Mouse (Mus musculus) lung, postnatal 36 days (tissue): ENCODE measurements around the gene Fgfr2.

Experiments used
- DNase-seq: peaks from one replicate; pipeline ENCODE4 v3.0.0; 2022; ENCODE audit warnings: mixed read lengths

Gene Fgfr2

GRCm38 (mm10) chr7:130734195-130734787 lies 2388.9 kb downstream of the Fgfr2 start:
- no peak for DNase-seq

- no peak for DNase-seq
Measured at GRCm38 (mm10) chr7:130733423-130733822, 2389.7 kb downstream of the Fgfr2 start.

GRCm38 (mm10) chr7:130732908-130733307 lies 2390.2 kb downstream of the Fgfr2 start:
- no peak for DNase-seq

GRCm38 (mm10) chr7:130731792-130732191 lies 2391.4 kb downstream of the Fgfr2 start:
- no peak for DNase-seq

GRCm38 (mm10) chr7:130727560-130727959 lies 2395.6 kb downstream of the Fgfr2 start:
- no peak for DNase-seq

- DNase-seq = no peak
Measured at GRCm38 (mm10) chr7:130726724-130727422, 2396.3 kb downstream of the Fgfr2 start.

- no peak for DNase-seq
Measured at GRCm38 (mm10) chr7:130726185-130726584, 2397.0 kb downstream of the Fgfr2 start.

GRCm38 (mm10) chr7:130720646-130721335 lies 2402.4 kb downstream of the Fgfr2 start:
- peak; percentile 24 for DNase-seq

GRCm38 (mm10) chr7:130719931-130720598 lies 2403.1 kb downstream of the Fgfr2 start:
- no peak for DNase-seq

GRCm38 (mm10) chr7:130716989-130717388 lies 2406.2 kb downstream of the Fgfr2 start:
- no peak for DNase-seq

GRCm38 (mm10) chr7:130716341-130716740 lies 2406.8 kb downstream of the Fgfr2 start:
- no peak for DNase-seq

- no peak for DNase-seq
Measured at GRCm38 (mm10) chr7:130715467-130715866, 2407.7 kb downstream of the Fgfr2 start.

GRCm38 (mm10) chr7:130713319-130713718 lies 2409.8 kb downstream of the Fgfr2 start:
- no peak for DNase-seq

- DNase-seq = no peak
Measured at GRCm38 (mm10) chr7:130711851-130712250, 2411.3 kb downstream of the Fgfr2 start.

- DNase-seq = no peak
Measured at GRCm38 (mm10) chr7:130709372-130710274, 2413.5 kb downstream of the Fgfr2 start.

GRCm38 (mm10) chr7:130708940-130709339 lies 2414.2 kb downstream of the Fgfr2 start:
- DNase-seq = no peak

- DNase-seq = no peak
Measured at GRCm38 (mm10) chr7:130705230-130705629, 2417.9 kb downstream of the Fgfr2 start.

GRCm38 (mm10) chr7:130701336-130701735 lies 2421.8 kb downstream of the Fgfr2 start:
- no peak for DNase-seq

GRCm38 (mm10) chr7:130698480-130698879 lies 2424.7 kb downstream of the Fgfr2 start:
- DNase-seq = no peak

- no peak for DNase-seq
Measured at GRCm38 (mm10) chr7:130696347-130697234, 2426.6 kb downstream of the Fgfr2 start.

GRCm38 (mm10) chr7:130695669-130696338 lies 2427.3 kb downstream of the Fgfr2 start:
- DNase-seq = no peak
